Mouse (Mus musculus) gastrocnemius, postnatal 4 days (tissue): ENCODE data around the gene Cttnbp2nl. TPM values are rescaled to one million over a fixed set of nuclear protein-coding genes. Genes with fewer than 3 reads are reported as not detected.

Experiments used
- DNase-seq, 2 experiments: peaks; one replicate each; pipeline ENCODE4 v3.0.0; 2021 to 2022; ENCODE audit warnings: low spot score in 2 of 2, mixed read lengths in 2 of 2
- total RNA-seq, 2 experiments: library from RNA; stranded (reverse); gene quantifications; 2 replicates each; pipeline ENCODE4 v1.2.3; 2021

Gene Cttnbp2nl
- total RNA-seq, 2 experiments from 2014 or later: 19.5 to 21.1 TPM

DNA sequence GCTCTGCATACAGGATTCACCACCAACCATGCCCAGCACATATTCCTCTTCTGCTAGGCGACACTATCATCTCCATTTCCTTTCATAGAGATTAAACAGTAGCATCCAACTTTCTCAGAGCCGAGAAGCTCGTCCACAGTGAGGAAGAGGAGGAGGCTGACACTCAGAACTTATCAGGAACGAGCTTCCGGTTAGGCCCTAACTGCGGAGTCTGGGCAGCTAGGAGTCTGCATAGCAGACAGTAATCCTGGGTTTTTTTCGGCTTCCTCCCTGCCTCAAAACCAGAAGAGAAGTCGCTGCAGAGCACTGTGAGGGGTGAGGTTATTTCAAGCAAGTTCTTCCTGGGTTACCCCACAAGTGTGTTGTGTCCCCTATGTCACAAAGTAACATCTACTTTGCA lies 35.6 kb downstream of the Cttnbp2nl start:
- DNase-seq: no peak

DNA sequence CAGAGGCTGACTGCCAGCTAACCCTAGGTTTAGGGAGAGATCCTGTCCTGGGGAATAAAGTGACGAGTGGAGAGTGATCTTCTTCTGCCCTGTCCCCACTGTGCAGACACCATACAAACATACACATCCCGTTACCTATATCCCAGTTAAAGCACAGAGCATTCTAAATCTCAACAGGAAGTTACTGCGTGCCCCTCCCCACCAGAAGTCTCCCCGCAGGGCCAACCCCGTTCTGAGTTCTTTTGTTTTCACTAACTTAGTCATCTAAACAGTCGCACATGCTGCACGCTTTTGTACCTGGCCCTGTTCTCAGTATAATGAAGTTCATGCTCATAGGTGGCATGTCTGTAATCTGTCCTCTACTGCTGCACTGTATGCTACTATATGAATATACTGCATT lies 36.7 kb downstream of the Cttnbp2nl start:
- DNase-seq: no peak

DNA sequence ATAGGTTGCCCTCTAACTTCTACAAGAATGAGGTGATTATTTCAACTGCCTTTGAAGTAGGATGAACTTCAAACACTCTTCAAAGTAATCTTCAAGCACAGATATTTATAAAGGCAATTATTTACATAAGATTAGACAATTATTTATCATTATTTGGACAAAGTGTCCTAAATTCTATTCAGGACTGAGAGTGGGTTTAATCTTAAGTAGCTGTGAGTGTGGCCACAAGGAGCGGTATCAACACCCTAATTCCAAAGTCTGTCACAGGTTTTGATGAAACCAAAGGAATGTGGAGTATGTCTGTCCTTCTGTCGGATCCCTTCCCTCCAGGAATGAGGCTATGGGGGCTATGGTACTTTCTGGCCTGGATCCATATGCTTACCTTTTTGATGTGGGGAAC lies 38.0 kb downstream of the Cttnbp2nl start:
- no peak for DNase-seq

DNA sequence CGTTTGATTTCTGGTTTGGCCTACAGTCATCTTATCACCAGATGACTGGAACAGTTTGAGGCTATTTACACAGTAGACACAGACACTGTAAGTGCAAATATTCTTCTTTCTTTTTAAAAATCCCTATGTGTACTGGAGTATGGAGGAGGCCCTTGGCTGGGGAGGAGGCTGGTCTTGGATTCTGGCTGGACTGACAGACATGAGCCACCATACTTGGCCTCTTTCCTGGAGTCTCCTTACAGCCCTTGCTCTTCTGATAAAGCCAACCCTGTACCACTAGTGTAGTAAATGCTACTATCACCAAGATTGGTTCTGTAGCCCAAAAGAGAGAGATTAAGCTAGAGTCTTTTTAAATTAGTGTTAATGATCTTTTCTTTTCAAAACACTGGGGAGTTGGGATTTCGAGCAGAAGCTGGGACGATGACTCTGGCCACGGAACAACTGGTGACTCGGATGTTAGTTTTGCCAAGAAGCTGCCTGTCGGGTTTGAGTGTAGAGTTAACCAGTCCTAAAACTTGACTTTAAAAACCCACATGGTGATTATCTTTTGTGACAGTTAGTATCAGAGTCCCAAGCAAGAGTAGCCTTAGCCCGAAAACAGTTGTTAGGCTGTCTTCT lies 40.1 kb downstream of the Cttnbp2nl start:
- DNase-seq: no peak

DNA sequence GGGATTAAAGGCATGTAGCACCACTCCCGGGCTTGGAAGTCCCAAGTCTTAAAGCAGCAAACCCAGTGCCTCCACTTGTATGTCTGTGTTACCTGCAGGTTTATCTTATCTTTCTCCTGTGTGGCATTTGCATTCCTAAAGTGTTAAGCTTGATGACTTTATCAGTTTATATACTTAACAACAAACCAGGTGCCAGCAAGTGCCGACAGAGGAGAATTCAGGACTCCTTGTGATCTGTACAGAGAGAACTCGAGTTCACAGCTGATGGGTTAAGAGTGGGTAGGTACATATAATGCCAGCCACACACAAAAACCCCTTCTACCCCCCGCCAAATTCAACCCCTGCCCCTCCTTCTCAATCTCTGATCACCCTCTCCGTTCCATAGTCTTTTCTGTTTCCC lies 41.1 kb downstream of the Cttnbp2nl start:
- no peak for DNase-seq

DNA sequence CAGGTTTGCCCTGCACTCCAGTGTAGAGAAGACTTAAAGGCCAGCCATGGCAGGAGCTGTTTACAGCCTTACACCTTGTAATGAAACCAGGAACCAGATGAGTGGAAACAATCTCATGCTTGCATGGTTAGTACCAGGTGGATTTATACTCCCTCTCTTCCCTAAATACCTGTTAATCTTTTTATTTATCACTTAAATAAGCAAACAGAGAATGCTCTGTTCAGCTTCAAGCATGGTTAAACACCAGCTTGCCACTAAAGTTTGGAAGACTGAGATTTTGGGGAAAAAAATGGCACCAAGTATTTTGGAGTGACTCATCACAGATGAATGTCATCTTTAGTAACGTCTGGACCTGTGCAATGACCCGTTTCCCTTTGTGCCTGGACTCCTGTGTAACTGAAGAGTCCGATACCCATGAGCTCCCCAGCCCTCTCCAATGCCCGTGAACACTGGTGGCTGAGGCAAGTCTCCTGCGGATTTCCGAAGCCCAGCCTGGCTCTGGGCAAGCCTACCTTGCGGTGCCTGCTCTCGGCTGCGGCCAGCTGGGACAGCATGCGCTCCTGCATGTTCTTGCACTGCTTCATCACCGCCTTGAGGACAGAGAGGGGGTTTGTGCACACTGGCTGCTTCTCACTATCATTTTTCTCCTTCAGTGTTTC lies 42.1 kb downstream of the Cttnbp2nl start:
- no peak for DNase-seq

DNA sequence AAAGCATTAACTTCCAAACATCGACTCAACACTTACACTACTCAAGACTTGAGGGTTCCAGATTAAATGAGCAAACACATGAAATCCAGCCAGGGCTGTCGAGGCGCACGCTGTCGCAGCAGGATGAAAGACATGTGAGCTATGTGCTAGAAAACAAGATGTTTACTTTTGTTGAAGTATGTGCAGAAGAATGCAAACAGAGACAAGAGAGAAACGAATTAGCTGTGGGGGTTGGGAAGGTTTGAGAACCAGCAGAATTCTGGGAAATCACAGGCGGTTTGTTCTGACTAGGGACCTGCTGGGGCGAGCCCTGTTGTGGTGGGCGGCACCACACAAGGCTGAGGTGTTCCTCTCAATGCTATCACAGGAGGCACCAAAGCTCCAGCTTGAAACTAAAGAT lies 44.9 kb downstream of the Cttnbp2nl start:
- no peak for DNase-seq

DNA sequence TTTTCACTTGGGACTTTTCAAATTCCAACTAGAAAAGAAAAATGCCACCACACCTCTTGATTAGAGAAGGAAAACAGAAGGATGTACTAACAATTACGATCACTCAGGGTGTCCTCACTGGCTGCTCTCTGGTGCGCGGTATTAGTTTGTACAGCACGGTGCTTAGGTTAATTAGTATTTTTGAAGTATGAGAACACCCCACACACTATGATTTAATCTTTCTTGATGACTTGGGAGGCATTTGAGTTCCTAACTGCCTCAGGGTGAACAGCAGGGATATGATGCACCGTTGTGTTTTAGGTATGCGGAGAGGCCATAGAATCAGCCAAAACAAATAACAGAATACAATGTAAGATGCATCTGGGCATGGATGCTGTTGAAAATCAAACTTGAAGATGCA lies 46.8 kb downstream of the Cttnbp2nl start:
- DNase-seq: no peak

DNA sequence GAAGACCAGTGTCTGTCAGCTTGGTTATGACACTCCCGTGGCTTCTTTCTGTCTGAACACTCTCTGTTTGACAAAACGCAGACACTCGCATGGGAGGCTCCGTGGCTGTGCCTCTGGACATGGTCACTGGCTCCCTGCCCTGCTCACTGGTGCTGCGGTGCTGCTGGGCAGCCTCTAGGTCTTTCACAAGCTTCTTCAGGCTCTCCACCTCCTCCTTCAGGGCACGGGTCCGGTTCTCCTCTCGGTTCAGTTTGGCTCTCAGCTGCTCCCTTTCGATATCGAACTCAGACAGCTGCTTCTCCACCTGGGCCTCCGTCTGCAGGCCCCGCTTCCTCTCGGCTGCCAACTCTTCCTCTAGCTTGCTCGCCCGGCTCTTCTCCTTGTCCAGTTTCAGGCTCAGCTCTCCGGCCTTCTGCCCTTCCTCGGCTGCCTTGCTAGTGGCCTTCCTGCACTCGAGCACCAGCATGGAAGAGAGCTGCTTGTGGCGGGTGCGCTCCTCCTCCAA lies 47.3 kb downstream of the Cttnbp2nl start:
- no peak for DNase-seq

DNA sequence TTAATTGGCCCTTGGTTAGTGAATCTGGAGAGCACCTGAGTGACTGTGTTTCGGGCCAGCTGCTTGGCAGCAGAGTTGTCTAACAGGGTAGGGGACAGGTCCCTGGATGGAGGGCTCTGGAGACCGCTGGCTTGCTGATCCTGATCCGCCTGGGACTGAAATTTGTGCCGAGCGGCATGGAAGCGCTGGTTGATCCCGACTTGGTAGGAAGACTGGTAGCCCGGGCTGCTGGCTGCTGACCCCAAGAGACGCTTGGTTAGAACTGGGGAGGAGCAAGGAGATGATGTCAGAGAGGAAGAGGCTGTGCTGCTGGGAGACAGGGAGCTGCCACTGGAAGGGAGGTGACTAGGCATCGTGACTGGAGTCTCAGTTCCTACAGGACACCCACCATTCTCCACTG lies 47.9 kb downstream of the Cttnbp2nl start:
- DNase-seq: no peak

DNA sequence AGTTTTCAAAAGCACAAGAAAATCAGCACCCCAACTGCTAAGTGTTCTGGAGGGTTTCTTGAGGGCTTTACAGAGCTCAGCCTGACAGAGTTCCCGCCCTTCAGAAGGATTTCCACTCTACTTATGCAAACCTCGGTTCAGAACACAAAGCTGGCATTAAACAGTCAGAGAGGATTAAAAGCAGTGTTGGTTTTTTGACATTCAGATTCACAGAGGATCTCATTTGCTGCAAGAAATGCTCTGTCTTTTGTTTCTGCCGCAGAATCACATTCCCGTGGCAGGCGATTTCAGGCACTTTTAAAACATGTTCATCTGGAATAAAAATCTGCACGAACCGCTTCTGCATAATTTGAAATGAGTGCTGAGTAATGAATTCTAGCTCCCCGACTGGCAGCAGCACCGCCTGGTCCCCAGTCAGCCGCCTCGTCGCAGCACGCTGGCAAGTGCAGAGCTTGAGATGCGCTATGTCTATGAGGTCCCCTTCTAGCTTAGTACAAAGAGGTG lies 48.9 kb downstream of the Cttnbp2nl start:
- no peak for DNase-seq

DNA sequence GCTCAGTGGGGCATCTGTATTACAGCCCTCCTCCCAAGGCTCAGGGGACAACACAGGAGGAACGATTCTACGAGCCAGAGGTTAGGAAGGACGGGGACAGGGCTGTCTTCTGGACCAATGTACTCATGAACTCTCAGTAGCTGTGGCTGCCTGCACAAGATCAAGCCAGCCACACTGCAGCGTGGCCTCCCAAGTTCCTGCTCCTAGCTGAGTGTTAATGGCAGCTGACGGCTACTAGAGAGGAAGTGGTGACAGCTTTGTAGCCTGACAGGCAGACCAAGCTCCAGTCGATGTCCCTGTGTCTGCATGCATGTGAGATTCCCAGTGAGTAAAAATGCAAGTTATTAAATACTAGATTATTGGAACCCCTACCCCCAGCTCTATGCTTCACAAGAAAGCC lies 51.6 kb downstream of the Cttnbp2nl start:
- DNase-seq: no peak

DNA sequence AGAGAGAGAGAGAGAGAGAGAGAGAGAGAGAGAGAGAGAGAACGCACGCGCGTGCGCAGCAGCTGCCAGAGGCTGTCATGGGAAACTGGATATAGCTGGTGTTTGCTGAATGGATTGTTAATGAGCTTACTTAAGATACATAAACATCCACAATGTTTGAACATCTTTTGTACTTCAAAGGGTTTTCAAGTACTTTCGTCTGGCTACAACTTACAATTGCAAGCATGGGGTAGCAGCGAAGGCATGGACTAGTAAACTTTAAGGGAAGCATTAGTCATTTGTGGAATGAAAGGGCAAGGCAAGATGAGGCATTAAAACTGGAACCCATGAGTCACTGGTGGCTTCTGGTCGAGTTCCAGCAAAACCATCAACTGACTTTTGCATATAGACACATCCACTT lies 52.4 kb downstream of the Cttnbp2nl start:
- no peak for DNase-seq

DNA sequence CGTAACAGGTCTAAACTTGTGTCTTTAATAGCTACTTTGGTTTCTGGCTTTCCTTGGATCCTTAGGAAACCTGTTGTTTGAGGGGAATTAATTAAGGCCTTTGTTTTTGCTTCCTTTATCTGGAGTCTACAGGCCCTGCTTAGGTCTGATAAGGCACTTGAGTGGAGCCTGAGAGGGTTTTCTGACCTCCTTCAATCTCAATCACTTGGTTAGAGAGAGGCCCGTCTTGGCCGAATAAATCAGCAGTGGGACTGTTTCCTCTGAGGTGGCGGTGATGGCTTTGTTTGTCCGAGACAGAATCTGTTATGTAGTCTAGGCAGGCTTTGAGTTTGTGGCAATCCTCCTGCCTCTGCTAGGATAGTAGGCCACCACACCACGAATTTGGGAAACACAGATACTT lies 55.4 kb downstream of the Cttnbp2nl start:
- DNase-seq: no peak

DNA sequence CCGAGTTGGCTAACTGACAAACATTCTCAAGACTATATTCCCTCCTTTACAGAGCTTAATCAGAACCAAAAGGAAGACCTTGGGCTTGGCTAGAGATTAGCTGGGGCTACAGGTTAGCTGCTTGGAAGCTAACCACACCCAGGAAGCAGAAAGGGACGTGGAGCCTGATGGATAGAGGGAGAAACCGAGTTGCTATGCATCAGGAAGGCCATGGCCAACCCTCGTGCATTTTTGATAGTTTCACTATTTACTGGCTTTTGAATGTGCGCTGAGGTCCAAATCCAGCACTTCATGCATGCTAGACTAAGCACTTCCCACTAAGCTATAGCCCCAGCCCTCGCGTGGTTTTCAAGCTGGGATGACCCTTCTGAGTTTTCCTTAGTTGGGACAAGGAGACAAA lies 57.2 kb downstream of the Cttnbp2nl start:
- no peak for DNase-seq

DNA sequence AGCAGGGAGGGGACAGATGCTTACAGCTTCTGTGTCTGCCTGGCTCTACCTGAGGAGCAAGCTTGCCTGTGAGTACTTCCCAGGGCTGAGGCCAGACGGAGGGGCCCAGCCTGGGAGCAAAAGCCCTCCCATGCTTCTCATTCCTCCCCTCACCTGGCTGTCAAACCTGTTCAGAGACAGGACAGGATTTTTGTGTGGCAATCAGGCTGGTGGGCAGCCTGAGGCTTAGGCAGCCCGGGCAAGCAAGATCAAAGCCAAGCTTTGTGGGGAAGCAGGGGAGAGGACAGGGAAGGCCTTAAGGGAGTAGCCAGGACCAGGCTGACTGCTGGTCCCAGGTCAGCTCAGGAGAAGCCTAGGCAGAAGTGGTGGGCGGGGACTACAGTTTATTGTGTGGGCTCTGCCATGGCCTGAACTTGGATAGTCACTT lies 58.5 kb downstream of the Cttnbp2nl start:
- no peak for DNase-seq

DNA sequence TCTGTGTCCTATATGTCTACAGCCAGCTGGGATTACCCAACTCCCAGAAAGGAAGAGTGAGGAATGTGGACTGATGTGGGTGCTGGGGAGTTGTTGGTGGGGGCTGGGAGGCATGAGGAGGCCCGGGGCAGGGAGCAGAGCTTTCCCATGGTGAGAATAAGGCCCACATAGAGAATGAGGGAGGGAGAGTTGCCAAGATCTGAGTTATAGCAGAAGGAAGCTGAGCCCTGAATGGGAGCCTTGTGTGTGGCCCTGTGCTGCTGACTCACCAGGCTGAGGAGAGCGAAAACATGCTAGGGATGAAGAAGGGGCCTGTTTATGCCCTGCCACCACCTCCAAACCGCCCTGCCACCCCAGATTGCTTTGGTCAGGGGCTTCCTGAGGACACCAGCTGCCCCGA lies 59.1 kb downstream of the Cttnbp2nl start:
- no peak for DNase-seq

DNA sequence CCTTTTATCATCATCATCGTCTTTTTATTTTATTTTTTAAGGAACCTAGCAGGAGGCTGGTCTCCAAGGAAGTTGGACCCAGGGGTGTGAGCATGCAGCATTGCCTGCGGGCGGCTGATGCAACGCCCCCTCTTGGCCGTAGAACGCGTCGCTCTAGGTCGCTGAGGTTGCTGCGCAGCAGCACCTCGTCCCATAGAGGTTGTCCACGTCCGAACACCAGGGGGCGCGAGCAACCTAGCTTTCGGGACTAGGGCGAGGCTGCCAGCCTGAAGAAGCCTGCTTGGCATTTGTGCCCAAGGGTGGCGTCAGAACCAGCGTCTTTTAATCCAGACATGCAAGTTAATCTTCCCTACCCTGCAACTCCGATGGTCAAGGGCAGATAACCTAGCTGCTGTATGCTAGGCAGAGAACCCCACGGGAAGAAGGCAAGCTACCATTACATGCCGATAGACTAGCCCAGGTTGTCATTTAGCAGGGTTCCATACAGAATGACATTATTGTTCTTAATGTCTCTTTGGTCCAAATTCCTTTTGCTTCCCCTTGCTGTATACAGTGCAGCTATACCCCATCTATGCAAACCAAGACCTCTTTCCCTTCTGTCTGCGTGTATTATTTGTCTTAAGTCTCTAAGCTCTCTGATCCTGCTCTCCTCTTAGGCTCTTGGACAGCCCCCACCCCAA lies 60.1 kb downstream of the Cttnbp2nl start:
- DNase-seq: peak; percentile 83 to 88

DNA sequence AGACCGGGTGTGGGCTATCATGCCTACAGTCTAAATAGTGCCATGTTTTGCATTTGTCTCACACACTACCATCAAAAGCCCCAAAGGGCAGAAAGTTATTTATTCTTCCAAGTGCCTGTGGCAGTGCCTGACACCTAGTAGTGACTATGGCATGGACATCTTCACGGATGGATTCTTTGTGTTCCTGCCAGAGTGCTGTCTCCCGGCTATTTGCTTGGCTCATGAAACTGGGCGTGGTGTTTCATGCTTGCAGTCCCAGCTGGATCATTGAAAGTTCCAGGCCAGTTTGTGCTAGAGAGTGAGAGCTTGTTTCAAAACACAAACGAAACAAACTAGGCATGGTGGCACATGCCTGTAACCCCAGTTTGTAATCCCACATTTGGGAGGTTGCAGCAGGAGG lies 61.2 kb downstream of the Cttnbp2nl start:
- no peak for DNase-seq

DNA sequence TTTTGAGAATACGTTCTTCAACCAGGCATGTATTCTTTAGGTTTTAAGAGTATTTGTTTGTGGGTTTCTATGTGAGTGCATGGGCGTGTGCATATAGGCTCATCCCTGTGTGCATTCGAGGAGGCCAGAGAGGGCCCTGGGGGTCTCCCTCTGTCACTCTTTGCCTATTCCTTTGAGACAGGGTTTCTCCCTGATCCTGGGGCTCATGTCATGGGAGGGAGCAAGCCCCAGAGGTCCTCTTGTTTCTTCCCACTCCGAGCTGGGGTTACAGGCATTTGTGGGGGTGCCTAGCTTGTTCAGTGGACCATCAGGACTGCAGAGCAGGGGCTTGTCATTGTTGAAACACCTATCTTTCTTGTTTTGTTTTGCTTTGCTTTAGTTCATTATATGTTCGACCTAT lies 65.1 kb downstream of the Cttnbp2nl start:
- no peak for DNase-seq

DNA sequence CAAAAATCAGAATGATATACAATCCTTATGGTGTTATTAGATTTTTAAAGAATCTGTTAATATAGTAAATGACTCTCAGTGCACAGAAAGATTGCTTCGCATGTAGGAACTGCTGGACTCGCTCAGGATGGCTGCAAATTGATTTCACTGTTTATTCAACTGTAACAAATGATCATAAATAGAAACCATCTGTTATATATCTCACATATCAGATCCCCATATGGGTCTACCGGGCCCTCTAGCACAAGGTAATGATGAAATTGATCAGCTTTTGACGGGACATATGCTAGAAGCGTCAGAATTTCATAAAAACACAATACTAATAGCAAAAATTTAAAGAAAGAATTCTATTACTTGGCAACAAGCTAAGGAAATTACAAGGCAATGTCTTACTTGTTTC lies 73.2 kb downstream of the Cttnbp2nl start:
- DNase-seq: no peak

DNA sequence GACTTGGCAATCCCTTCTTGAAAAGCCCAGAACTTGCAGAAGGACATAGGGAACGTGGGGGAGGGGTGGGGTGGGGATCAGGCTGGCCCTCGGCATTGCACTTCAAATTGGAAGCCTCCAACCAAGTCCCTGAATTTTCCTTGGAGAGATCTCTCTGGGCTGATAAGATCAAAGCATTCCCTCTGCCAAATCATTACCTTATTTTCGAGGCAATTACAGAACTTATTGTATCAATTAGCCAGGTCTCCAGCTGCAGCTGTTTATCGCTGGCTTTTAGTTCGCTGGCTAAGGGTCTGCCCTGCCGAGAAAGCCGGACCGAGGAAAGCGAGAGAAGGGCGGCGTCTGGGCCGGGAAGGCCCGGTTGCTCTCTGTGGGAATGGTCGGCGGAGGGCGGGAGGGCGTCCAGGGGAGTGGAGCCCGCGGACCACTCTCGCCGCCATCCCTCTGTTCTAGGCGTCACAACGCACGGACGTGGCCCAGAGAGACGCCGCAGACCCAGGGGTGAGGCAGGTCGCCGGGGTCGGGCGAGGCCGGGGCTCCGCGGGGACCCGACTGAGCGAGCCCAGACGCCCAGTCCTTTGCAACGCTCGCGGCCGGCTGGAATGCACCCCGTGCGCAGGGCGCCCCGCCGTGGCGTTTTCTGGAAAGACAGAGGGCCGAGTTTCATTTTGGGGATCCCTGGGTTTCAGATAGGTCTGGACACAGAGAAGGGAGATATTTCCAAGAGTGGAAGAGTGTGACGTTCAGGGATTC lies 85.2 kb downstream of the Cttnbp2nl start:
- peak; percentile 91 to 92 for DNase-seq
